Mouse (Mus musculus): ENCODE results near the gene Pmpcb. TPM values are rescaled to one million over a fixed set of nuclear protein-coding genes. Genes with fewer than 3 reads are reported as not detected.

Gene Pmpcb
- polyA plus RNA-seq, 1 experiment from 2014 or later = 82.3 TPM

DNA sequence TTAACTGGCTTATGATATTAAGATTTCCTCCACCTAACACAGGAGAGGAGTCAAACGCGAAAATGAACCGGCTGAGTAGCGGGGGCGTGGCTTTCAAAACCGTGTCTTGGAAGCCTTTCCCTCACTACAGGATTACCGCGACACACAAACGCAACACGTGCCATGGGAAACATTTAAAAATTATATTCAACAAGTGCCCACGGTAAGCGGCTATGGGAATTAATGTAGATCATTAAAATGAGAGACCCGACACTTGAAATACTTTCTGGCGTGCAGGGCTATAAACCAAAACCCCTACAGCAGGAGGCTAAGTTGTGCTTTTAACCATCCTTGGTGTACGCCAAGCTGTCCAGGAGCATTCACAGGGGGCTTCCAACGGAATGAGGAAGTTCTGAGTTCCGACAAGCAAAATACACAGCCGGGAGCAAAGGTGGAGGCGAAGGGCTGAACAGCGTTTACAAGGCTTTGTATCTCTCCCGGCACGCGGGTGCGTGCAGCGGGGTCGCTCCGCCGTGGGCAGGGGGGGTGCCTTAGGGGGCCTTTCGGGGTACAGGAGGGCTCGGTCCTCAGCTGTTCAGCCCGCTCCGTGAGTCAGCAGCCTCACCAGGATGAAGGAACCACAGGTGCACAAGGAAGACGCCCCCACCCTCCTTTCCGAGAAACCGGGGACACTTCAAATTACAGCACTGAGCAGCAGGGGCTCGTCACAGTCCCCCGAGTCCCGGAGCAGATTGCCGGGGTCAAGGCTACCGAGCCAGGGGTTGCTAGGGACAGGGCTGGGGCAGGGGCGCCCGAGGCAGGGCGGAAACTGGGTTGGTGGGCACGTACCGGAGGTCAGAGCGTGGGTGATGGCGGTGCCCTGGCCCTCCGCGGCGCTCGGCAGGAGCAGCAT is 47.5 kb downstream of the Pmpcb start:
- Histone ChIP-seq H3K4me3 (ENCODE audit: low read depth, low read length) (peak overlapping the region; percentile 91), H3K27ac (replicated peaks; ENCODE audit: low read depth, low read length) (peak overlapping the region; percentile 40; the same call in 1 of the 2 replicates), H3K4me2 (ENCODE audit: low read depth, low read length) (peak overlapping the region; percentile 84), H3K27me3 (replicated peaks; ENCODE audit: control insufficient read depth, insufficient read depth, low read length) (no peaks in the 10 kb centered on the region), H3K36me3 (ENCODE audit: control insufficient read depth, insufficient read depth, low read length) (peaks cover 36% of the 10 kb centered on the region), H3K9ac (ENCODE audit: low read depth, low read length) (peak overlapping the region; percentile 75), H3K9me3 (ENCODE audit: control insufficient read depth, low read length) (no peaks in the 10 kb centered on the region), H3K4me1 (ENCODE audit: control insufficient read depth, insufficient read depth, low read length) (peaks cover 13% of the 10 kb centered on the region)
- ATAC-seq (ENCODE audit: low read depth) (peak; percentile 20), DNase-seq (ENCODE audit: low spot score) (peak; percentile 45)
- under 1% methylated on average over 40 of the region's 51 CpGs for WGBS

DNA sequence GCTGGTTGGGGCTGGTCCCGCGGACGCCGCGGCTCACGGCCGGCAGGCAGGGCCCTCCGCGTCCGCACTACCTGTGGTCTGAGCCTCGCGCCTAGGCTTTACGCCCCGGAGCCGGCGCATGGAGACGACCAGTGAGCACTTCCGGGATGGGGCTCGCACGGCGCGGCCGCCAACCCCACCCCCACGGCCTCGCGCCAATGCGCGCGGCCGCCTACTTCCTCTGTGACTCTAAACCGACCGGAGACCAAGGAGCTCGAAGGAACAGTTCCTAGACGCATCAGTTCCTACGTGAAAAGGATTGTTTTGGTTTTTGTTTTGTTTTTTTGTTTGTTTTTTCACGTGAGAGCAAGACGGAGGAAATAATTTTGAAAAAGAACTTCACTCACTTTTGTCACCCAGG is 48.1 kb downstream of the Pmpcb start, which contains the start of the genes Dnajc2 and Psmc2:
TSS of gene Dnajc2 (minus strand) at position 199 of the 400 bp plus-strand sequence.
TSS of gene Psmc2 (plus strand) at position 231 of the 400 bp plus-strand sequence.
- ATAC-seq (ENCODE audit: low read depth) = peak; percentile 95
- no peaks in the 10 kb centered on the region for H3K9me3 ChIP-seq (ENCODE audit: control insufficient read depth, low read length)
- no peaks in the 10 kb centered on the region for H3K27me3 ChIP-seq (replicated peaks; ENCODE audit: control insufficient read depth, insufficient read depth, low read length)
- H3K4me3 ChIP-seq (ENCODE audit: low read depth, low read length) = peak within 1 kb of the TSS; percentile 91
- peaks cover 13% of the 10 kb centered on the region for H3K4me1 ChIP-seq (ENCODE audit: control insufficient read depth, insufficient read depth, low read length)
- WGBS = under 1% methylated on average over 21 of the region's 37 CpGs
- peak within 1 kb of the TSS; percentile 85 for H3K9ac ChIP-seq (ENCODE audit: low read depth, low read length)
- peak within 1 kb of the TSS; percentile 85 for H3K27ac ChIP-seq (replicated peaks; ENCODE audit: low read depth, low read length)
- peak within 1 kb of the TSS; percentile 84 for H3K4me2 ChIP-seq (ENCODE audit: low read depth, low read length)
- H3K36me3 ChIP-seq (ENCODE audit: control insufficient read depth, insufficient read depth, low read length) = peaks cover 30% of the 10 kb centered on the region
- DNase-seq (ENCODE audit: low spot score) = peak; percentile 95

DNA sequence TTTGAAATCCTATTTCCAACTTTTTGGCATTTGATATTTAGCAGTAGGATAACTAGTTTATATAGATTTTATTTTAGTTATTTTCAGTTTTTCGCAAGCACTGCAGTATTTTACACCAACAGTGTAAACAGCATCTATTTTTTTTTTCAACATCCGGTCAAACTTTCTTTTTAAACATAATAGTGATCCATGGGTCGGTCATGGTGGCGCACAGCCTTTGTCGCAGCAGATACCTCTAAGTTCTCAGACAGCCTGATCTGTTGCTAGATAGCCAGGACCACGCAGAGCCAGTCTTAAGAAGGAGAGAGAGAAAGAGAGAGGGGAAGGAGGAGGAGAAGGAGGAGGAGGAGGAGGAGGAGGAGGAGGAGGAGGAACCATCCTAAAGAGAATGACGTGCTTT is 48.8 kb downstream of the Pmpcb start:
- H3K4me2 ChIP-seq (ENCODE audit: low read depth, low read length) = peak overlapping the region; percentile 70
- H3K4me3 ChIP-seq (ENCODE audit: low read depth, low read length) = peak overlapping the region; percentile 77; the same call in 1 of the 2 replicates
- 76% methylated on average over 7 of the region's 7 CpGs for WGBS
- H3K9me3 ChIP-seq (ENCODE audit: control insufficient read depth, low read length) = no peaks in the 10 kb centered on the region
- no peak for DNase-seq (ENCODE audit: low spot score)
- H3K27me3 ChIP-seq (replicated peaks; ENCODE audit: control insufficient read depth, insufficient read depth, low read length) = no peaks in the 10 kb centered on the region
- H3K27ac ChIP-seq (replicated peaks; ENCODE audit: low read depth, low read length) = peak overlapping the region; percentile 85; the same call in 1 of the 2 replicates
- peaks cover 22% of the 10 kb centered on the region for H3K36me3 ChIP-seq (ENCODE audit: control insufficient read depth, insufficient read depth, low read length)
- no peak for ATAC-seq (ENCODE audit: low read depth)
- H3K4me1 ChIP-seq (ENCODE audit: control insufficient read depth, insufficient read depth, low read length) = peaks cover 13% of the 10 kb centered on the region
- H3K9ac ChIP-seq (ENCODE audit: low read depth, low read length) = peak overlapping the region; percentile 85; the same call in 1 of the 2 replicates

GRCm38 (mm10) chr5:21786258-21787185 is 49.6 kb downstream of the Pmpcb start:
- peak overlapping the region; percentile 70 for H3K4me2 ChIP-seq (ENCODE audit: low read depth, low read length)
- peak; percentile 89 for ATAC-seq (ENCODE audit: low read depth)

GRCm38 (mm10) chr5:21787186-21788105 is 50.5 kb downstream of the Pmpcb start:
- Histone ChIP-seq H3K27ac (replicated peaks; ENCODE audit: low read depth, low read length) (peak overlapping the region; percentile 85; the same call in 1 of the 2 replicates), H3K4me2 (ENCODE audit: low read depth, low read length) (peak overlapping the region; percentile 70), H3K4me3 (ENCODE audit: low read depth, low read length) (peak overlapping the region; percentile 77), H3K27me3 (replicated peaks; ENCODE audit: control insufficient read depth, insufficient read depth, low read length) (no peaks in the 10 kb centered on the region), H3K36me3 (ENCODE audit: control insufficient read depth, insufficient read depth, low read length) (peaks cover 13% of the 10 kb centered on the region), H3K9me3 (ENCODE audit: control insufficient read depth, low read length) (no peaks in the 10 kb centered on the region), H3K9ac (ENCODE audit: low read depth, low read length) (peak overlapping the region; percentile 85), H3K4me1 (ENCODE audit: control insufficient read depth, insufficient read depth, low read length) (peaks cover 13% of the 10 kb centered on the region)
- no peak for DNase-seq (ENCODE audit: low spot score)
- no peak for ATAC-seq (ENCODE audit: low read depth)
- 36% methylated on average over 11 of the region's 11 CpGs for WGBS

More at GRCm38 (mm10) chr5:21786258-21787185, 49.6 kb downstream of the Pmpcb start:
- 4% methylated on average over 24 of the region's 51 CpGs for WGBS
- Histone ChIP-seq H3K9ac (ENCODE audit: low read depth, low read length) (peak overlapping the region; percentile 85), H3K27ac (replicated peaks; ENCODE audit: low read depth, low read length) (peak overlapping the region; percentile 85), H3K4me1 (ENCODE audit: control insufficient read depth, insufficient read depth, low read length) (peaks cover 13% of the 10 kb centered on the region), H3K27me3 (replicated peaks; ENCODE audit: control insufficient read depth, insufficient read depth, low read length) (no peaks in the 10 kb centered on the region), H3K9me3 (ENCODE audit: control insufficient read depth, low read length) (no peaks in the 10 kb centered on the region), H3K4me3 (ENCODE audit: low read depth, low read length) (peak overlapping the region; percentile 77), H3K36me3 (ENCODE audit: control insufficient read depth, insufficient read depth, low read length) (peaks cover 15% of the 10 kb centered on the region)
- peak; percentile 95 for DNase-seq (ENCODE audit: low spot score)

- DNase-seq (ENCODE audit: low spot score) = no peak
- Histone ChIP-seq H3K9me3 (ENCODE audit: control insufficient read depth, low read length) (no peaks in the 10 kb centered on the region), H3K4me3 (ENCODE audit: low read depth, low read length) (no peak overlapping the region), H3K27ac (replicated peaks; ENCODE audit: low read depth, low read length) (no peak overlapping the region), H3K27me3 (replicated peaks; ENCODE audit: control insufficient read depth, insufficient read depth, low read length) (no peaks in the 10 kb centered on the region), H3K4me1 (ENCODE audit: control insufficient read depth, insufficient read depth, low read length) (peaks cover 13% of the 10 kb centered on the region), H3K4me2 (ENCODE audit: low read depth, low read length) (no peak overlapping the region), H3K36me3 (ENCODE audit: control insufficient read depth, insufficient read depth, low read length) (peaks cover 8% of the 10 kb centered on the region), H3K9ac (ENCODE audit: low read depth, low read length) (no peak overlapping the region)
- 77% methylated on average over 5 of the region's 5 CpGs for WGBS
- ATAC-seq (ENCODE audit: low read depth) = no peak
Measured at GRCm38 (mm10) chr5:21789061-21789460, 52.1 kb downstream of the Pmpcb start.

GRCm38 (mm10) chr5:21792166-21792565 is 55.2 kb downstream of the Pmpcb start:
- no peak overlapping the region for H3K4me3 ChIP-seq (ENCODE audit: low read depth, low read length)
- no peak overlapping the region for H3K9ac ChIP-seq (ENCODE audit: low read depth, low read length)
- H3K4me2 ChIP-seq (ENCODE audit: low read depth, low read length) = no peak overlapping the region
- H3K4me1 ChIP-seq (ENCODE audit: control insufficient read depth, insufficient read depth, low read length) = peaks cover 10% of the 10 kb centered on the region
- H3K27me3 ChIP-seq (replicated peaks; ENCODE audit: control insufficient read depth, insufficient read depth, low read length) = no peaks in the 10 kb centered on the region
- peaks cover 29% of the 10 kb centered on the region for H3K36me3 ChIP-seq (ENCODE audit: control insufficient read depth, insufficient read depth, low read length)
- H3K27ac ChIP-seq (replicated peaks; ENCODE audit: low read depth, low read length) = no peak overlapping the region
- ATAC-seq (ENCODE audit: low read depth) (no peak), DNase-seq (ENCODE audit: low spot score) (no peak)
- H3K9me3 ChIP-seq (ENCODE audit: control insufficient read depth, low read length) = no peaks in the 10 kb centered on the region

Data from embryonic facial prominence, embryonic 14.5 days (tissue).